Mouse (Mus musculus) lung, postnatal 36 days (tissue): ENCODE measurements around the gene Tmem121.
"Not testable (repeated sequence)": the region's sequence is repeated elsewhere in the genome, so short reads cannot be mapped to it uniquely, and the experiment has no call there.

Experiments used
- DNase-seq: peaks from one replicate; pipeline ENCODE4 v3.0.0; 2022; ENCODE audit warnings: mixed read lengths

The Tmem121 gene

DNA sequence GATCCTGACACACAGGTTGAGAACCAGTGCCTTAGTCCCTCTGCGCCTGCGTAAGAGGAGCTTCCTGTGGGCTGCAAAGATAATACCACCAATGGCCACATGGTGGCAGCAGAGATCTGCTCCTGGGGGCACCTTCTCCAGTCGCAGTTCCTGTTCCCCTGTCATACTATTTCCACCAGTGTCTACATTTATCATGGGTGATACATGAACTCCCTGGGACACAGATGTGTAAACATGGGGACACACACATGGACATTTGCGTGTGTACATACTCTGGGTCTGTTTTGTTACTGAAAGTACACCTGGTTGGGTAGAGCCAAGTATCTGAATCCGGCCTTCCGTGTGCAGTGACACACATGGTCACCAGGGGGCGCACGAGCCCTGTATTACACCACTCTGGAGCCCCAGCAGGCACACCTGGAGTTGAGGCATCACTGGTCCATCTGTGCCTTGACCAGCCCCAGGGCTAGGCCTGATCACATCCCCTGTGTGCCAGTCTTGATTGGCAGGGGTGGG lies 36.4 kb downstream of the Tmem121 start:
- DNase-seq: peak; percentile 94

DNA sequence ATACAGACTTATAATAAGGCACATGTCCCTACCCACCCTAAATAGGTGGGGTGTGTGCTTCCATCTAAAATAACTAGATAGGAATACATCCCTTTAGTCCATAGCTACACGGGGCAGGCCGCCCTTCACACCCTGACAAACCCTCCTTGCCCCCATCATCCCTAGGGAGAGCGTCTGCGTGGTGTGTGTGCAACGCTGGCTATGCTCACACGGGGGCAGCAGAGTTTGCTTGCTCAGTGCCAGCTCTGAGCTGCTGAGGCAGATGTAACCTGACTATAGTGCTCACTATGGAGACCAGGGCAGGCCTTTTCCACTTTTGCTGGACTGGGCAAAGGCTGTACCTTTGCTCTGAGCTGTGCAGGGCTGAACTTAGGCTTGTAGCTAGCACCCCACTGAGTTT lies 37.0 kb downstream of the Tmem121 start:
- peak; percentile 64 for DNase-seq

DNA sequence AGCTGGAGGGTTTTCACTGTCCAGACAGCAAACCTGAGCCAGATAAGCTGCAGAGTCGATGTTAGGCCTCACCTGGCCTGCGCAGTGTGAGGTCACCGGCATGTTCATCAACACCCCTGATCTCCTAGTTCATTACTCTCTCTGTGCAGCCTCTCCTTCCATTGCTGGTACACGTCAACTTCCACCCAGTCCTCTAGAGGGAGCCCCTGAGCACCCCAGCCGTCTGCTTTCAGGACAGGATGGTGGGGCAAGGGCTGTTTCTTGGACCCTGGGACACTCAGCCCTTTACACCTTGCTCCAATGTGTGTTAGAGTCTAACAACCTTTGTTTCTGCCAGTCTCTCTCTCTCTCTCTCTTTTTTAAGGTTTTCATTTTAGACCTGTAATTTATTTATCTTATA lies 38.5 kb downstream of the Tmem121 start:
- DNase-seq: peak; percentile 43

DNA sequence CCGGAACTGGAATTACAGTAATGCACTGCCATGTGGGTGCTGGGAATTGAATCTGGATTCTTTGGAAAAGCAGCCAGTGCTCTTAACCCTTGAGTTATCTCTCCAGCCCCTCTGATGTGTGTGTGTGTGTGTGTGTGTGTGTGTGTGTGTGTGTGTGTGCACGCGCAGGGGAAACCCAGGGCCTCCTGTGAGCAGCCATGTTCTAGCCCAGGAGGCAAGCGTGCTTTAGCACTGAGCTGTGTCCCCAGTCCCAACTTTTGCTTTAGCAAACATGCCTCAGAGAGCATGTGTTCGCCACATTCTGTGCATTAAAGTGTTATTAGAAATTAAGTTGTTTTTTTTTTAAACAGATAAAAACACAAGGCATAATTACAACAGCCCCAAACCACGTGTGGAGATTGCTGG lies 39.0 kb downstream of the Tmem121 start:
- no peak for DNase-seq

DNA sequence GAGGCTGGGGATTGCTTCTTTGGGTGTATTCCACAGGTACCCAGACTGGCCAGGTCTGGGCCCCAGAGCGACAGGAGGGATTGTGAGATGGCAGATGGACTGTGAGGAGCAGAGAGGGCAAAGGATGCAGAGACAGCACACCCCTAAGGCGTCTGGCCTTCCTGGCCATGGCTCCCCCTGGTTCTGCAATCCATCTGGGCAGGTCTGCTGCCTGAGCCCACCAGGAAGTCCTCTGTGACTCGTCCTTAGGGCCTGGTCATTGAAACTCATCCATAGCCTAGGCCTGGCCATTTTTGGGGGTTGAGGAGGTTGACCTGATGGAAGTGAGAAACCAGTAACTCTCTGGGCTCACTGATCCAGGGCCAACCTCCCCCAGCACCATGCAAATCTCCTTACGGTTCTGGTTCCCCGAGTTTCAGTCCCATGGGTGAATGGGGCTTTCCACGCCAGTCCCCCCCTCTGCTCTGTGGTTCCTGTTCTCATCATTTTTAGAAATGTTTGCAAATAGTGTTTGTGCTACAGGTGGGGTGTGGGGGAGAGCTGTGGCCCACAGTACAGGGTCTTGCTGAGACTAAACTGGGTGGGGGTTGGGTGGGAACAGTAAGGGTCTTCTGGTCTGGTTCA lies 42.4 kb downstream of the Tmem121 start:
- peak; percentile 44 for DNase-seq

DNA sequence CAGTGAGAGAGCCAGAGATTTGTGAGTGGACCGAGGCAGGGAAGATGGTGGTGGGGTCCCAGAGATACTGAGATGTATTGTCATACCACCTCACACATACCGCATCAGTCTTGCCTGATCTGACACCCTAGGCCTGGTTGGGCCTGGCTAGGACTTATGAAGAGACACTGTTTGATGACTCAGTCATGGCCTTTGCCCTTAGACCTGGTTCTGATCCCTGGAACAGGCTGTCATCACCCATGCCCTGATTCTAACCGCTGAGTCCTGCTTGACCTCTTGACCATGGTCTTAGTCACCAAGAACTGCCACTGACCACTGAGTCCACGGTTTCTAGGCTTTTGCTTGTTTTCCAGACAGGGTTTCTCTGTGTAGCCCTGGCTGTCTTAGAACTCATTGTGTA lies 45.0 kb downstream of the Tmem121 start:
- DNase-seq: no peak

DNA sequence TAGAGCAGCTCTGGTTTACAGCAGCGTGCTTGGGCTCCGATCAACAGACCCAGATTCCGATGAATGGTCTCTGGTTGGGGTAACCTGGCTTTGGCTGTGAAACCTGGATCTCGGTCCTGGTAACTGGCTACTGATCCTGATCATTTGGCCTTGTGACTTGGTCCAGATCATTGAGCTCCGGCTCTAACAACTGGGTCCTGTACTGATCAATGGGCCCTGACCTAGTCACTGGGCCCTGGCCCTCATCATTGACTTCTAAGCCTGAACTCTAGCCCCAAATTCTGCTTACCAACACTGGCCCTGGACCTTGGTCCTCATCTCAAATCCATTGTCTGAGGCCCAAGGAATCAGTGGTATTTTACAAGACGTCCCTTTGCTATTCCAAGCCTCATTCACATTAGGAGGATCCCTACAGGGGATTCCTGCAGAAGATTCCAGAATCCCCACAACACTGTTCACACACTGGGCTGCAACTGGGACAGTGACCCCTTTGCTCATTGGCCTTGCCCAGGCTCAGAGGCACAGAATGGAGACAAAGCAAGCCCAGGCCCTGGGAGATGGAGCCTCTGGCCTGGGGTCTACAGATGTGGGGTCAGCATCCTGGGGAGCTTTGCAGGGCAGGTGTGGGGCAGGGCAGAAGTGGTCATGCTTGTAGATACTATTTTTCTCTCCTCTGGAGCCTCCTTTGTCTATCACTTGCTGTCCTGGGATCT lies 46.0 kb downstream of the Tmem121 start:
- DNase-seq: not testable (repeated sequence)

DNA sequence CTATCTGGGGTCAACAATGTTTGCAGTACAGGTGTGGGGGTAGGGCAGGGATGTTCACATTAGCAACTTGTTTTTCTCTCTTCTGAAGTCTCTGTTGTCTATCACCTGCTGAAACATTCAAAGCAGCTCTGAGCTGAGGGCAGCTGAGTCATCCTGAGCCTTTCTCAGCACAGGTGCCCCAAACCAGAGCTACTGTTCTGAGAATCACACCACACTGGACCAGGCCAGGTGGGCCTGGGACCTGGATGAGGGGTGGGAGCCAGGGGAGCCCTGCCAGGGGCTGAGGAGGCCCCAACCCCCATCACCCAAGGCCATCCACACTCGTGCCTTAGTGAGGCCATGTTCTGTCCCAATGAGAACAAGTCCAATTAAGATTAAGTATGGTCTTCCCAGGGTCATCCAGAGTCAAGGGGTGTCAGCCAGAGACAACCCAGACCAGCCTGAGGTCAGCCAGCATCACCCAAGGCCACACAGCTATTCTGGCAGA lies 46.6 kb downstream of the Tmem121 start:
- DNase-seq: not testable (repeated sequence)
